In the genomic region with DNA sequence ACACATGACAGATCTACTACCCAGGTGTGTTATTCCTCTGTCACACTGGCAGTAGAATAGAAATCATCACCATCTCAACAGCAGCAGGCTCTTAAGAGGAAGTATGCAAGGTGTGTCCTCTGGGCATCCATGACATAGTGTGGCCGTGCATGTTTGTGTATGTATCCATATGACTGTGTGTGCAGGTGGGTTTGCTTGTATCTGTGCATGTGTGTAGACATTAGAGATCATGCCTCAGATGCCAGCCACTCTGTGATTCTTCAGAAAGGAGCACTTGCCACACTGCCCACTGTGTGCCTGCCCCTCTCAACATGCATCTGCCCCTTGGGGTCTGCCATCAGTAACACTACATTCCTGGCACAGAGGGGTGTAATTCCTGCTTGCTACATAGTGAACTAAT, we compare ENCODE assay signal across 15 mouse cellular contexts.
"Had no signal": no experiment of that assay in that cellular context is flagged by ENCODE, and none has a peak within 500 bp of the region (broad histone marks: within the 10 kb centered on the region; RNA-seq: fewer than 3 reads in every experiment).

No protein-coding gene starts in this region.

- H3K27me3 ChIP-seq: stomach, embryonic 15.5 days had no signal

- H3K4me3 ChIP-seq: neural tube, embryonic 15.5 days; stomach, embryonic 15.5 days had no signal

- H3K4me2 ChIP-seq: neural tube, embryonic 15.5 days; stomach, embryonic 15.5 days had no signal

- H3K9ac ChIP-seq: neural tube, embryonic 15.5 days; stomach, embryonic 15.5 days had no signal

- H3K36me3 ChIP-seq: neural tube, embryonic 15.5 days; stomach, embryonic 15.5 days had no signal

- DNase-seq: retina, postnatal 1 day; right cerebral cortex, adult 18-20 months; right cerebral cortex, postnatal 14 days; right cerebral cortex, postnatal 25 days; right cerebral cortex, postnatal 4 days; spleen, adult 18-20 months; thymus, adult 18-20 months; thymus, adult 2 months; thymus, postnatal 14 days; thymus, postnatal 25 days; thymus, postnatal 36 days; thymus, postnatal 4 days had no signal

- H3K27ac ChIP-seq: neural tube, embryonic 15.5 days; stomach, embryonic 15.5 days; stomach, postnatal 0 days had no signal

- H3K9me3 ChIP-seq: neural tube, embryonic 15.5 days; stomach, embryonic 15.5 days had no signal

- H3K4me1 ChIP-seq: stomach, embryonic 15.5 days had no signal
